Mouse (Mus musculus) embryonic facial prominence, embryonic 15.5 days (tissue): ENCODE measurements around the gene Fpgs. TPM values are rescaled to one million over a fixed set of nuclear protein-coding genes. Genes with fewer than 3 reads are reported as not detected.

Experiments
- ATAC-seq: fragments of 200-750 bp; cut with Nextera tagmentation; 2 replicates; pipeline ENCODE4 v1.8.0; 2017; ENCODE audit warnings: low read depth, moderate TSS enrichment; ENCODE audit not compliant: insufficient number of reproducible peaks, low FRiP score, low TSS enrichment
- H3K27ac ChIP-seq: fragments of 300-500 bp; sonication (generic); replicated peaks from 2 replicates; pipeline ENCODE4 v1.5.1; 2015; ENCODE audit warnings: mild to moderate bottlenecking, inconsistent platforms
- H3K27me3 ChIP-seq: fragments of 300-500 bp; sonication (generic); 2 replicates; pipeline ENCODE4 v1.6.1; 2015; ENCODE audit warnings: inconsistent platforms
- H3K36me3 ChIP-seq: fragments of 300-500 bp; sonication (generic); 2 replicates; pipeline ENCODE4 v1.6.1; 2015; ENCODE audit warnings: mild to moderate bottlenecking, inconsistent platforms
- H3K4me1 ChIP-seq: fragments of 300-500 bp; sonication (generic); 2 replicates; pipeline ENCODE4 v1.6.1; 2015; ENCODE audit warnings: inconsistent platforms
- H3K4me2 ChIP-seq: fragments of 300-500 bp; sonication (generic); replicated peaks from 2 replicates; pipeline ENCODE4 v1.6.1; 2015; ENCODE audit warnings: mild to moderate bottlenecking, inconsistent platforms
- H3K4me3 ChIP-seq: fragments of 300-500 bp; sonication (generic); replicated peaks from 2 replicates; pipeline ENCODE4 v1.5.1; 2015; ENCODE audit warnings: mild to moderate bottlenecking, inconsistent platforms
- H3K9ac ChIP-seq: fragments of 300-500 bp; sonication (generic); 2 replicates; pipeline ENCODE4 v1.6.1; 2015; ENCODE audit warnings: inconsistent platforms
- H3K9me3 ChIP-seq: fragments of 300-500 bp; sonication (generic); replicated peaks from 2 replicates; pipeline ENCODE4 v1.6.1; 2016; ENCODE audit warnings: inconsistent platforms
- WGBS: fragments of 180-500 bp; shearing (Covaris S2); methylation state at CpG from one replicate; pipeline ENCODE4 v1.1.7; 2015; 5-methylcytosine and 5-hydroxymethylcytosine counted together
- polyA plus RNA-seq: library from polyadenylated mRNA; unstranded; fragments of >200 nt; fragmentation: Nextera tagmentation; extraction: Ambion mirVana; gene quantifications from 2 replicates; pipeline ENCODE4 v1.2.1, GENCODE M21; 2015

Fpgs gene
- polyA plus RNA-seq, 1 experiment from 2014 or later: 33.2 TPM

- 77% methylated on average over 6 of the region's 6 CpGs for WGBS
- H3K36me3 ChIP-seq: peaks cover 15% of the 10 kb centered on the region; the same call in 1 of the 2 replicates
- H3K27ac ChIP-seq: no peak overlapping the region
Measured at GRCm38 (mm10) chr2:32665853-32666252, 38.1 kb downstream of the Fpgs start.

GRCm38 (mm10) chr2:32665345-32665744, 38.6 kb downstream of the Fpgs start:
- Histone ChIP-seq H3K4me2 (no peak overlapping the region), H3K9ac (no peak overlapping the region), H3K27me3 (no peaks in the 10 kb centered on the region), H3K9me3 (no peaks in the 10 kb centered on the region), H3K4me3 (no peak overlapping the region), H3K4me1 (peaks cover 14% of the 10 kb centered on the region), H3K36me3 (0 out of 2 replicates have a peak, but pooled peaks cover 13% of the 10 kb centered on the region), H3K27ac (no peak overlapping the region)
- no peak for ATAC-seq
- 61% methylated on average over 8 of the region's 8 CpGs for WGBS

More at GRCm38 (mm10) chr2:32665853-32666252, 38.1 kb downstream of the Fpgs start:
- Histone ChIP-seq H3K4me2 (no peak overlapping the region), H3K4me3 (no peak overlapping the region), H3K27me3 (no peaks in the 10 kb centered on the region), H3K4me1 (peaks cover 14% of the 10 kb centered on the region), H3K9ac (no peak overlapping the region), H3K9me3 (no peaks in the 10 kb centered on the region)
- ATAC-seq: no peak

- no peak overlapping the region for H3K4me2 ChIP-seq
- H3K4me3 ChIP-seq: no peak overlapping the region
- no peaks in the 10 kb centered on the region for H3K27me3 ChIP-seq
- no peaks in the 10 kb centered on the region for H3K9me3 ChIP-seq
- peaks cover 14% of the 10 kb centered on the region for H3K4me1 ChIP-seq
- peak overlapping the region; percentile 76 for H3K27ac ChIP-seq
- H3K9ac ChIP-seq: no peak overlapping the region
- no peak for ATAC-seq
- WGBS: 51% methylated on average over 5 of the region's 5 CpGs
- H3K36me3 ChIP-seq: 0 out of 2 replicates have a peak, but pooled peaks cover 20% of the 10 kb centered on the region
Measured at GRCm38 (mm10) chr2:32662291-32662690, 41.7 kb downstream of the Fpgs start.

- no peaks in the 10 kb centered on the region for H3K9me3 ChIP-seq
- H3K27me3 ChIP-seq: no peaks in the 10 kb centered on the region
- peaks cover 14% of the 10 kb centered on the region for H3K4me1 ChIP-seq
- no peak overlapping the region for H3K9ac ChIP-seq
- H3K4me2 ChIP-seq: no peak overlapping the region
- WGBS: 31% methylated on average over 7 of the region's 7 CpGs
- H3K27ac ChIP-seq: peak overlapping the region; percentile 76
- H3K4me3 ChIP-seq: no peak overlapping the region
- ATAC-seq: no peak
- H3K36me3 ChIP-seq: 0 out of 2 replicates have a peak, but pooled peaks cover 20% of the 10 kb centered on the region
Measured at GRCm38 (mm10) chr2:32661509-32662107, 42.3 kb downstream of the Fpgs start.

GRCm38 (mm10) chr2:32658873-32659272, 45.1 kb downstream of the Fpgs start:
- 94% methylated on average over 2 of the region's 2 CpGs for WGBS
- no peak for ATAC-seq
- H3K9me3 ChIP-seq: no peaks in the 10 kb centered on the region
- no peak overlapping the region for H3K4me2 ChIP-seq
- no peaks in the 10 kb centered on the region for H3K27me3 ChIP-seq
- H3K4me3 ChIP-seq: no peak overlapping the region
- H3K4me1 ChIP-seq: peaks cover 37% of the 10 kb centered on the region
- H3K9ac ChIP-seq: no peak overlapping the region
- no peak overlapping the region for H3K27ac ChIP-seq
- H3K36me3 ChIP-seq: 0 out of 2 replicates have a peak, but pooled peaks cover 20% of the 10 kb centered on the region

- no peaks in the 10 kb centered on the region for H3K9me3 ChIP-seq
- H3K4me1 ChIP-seq: peaks cover 29% of the 10 kb centered on the region
- 33% methylated on average over 12 of the region's 12 CpGs for WGBS
- no peak overlapping the region for H3K4me2 ChIP-seq
- H3K4me3 ChIP-seq: no peak overlapping the region
- H3K9ac ChIP-seq: no peak overlapping the region
- H3K27ac ChIP-seq: peak overlapping the region; percentile 71
- H3K27me3 ChIP-seq: no peaks in the 10 kb centered on the region
- 0 out of 2 replicates have a peak, but pooled peaks cover 13% of the 10 kb centered on the region for H3K36me3 ChIP-seq
- ATAC-seq: peak; percentile 64; the same call in 1 of the 2 replicates
Measured at GRCm38 (mm10) chr2:32655826-32656225, 48.1 kb downstream of the Fpgs start.

GRCm38 (mm10) chr2:32655394-32655744, 48.6 kb downstream of the Fpgs start:
- Histone ChIP-seq H3K36me3 (0 out of 2 replicates have a peak, but pooled peaks cover 13% of the 10 kb centered on the region), H3K27me3 (no peaks in the 10 kb centered on the region), H3K4me2 (no peak overlapping the region), H3K9me3 (no peaks in the 10 kb centered on the region), H3K9ac (no peak overlapping the region), H3K4me1 (peaks cover 29% of the 10 kb centered on the region), H3K4me3 (no peak overlapping the region), H3K27ac (peak overlapping the region; percentile 71)
- WGBS: 67% methylated on average over 3 of the region's 3 CpGs
- ATAC-seq: no peak

GRCm38 (mm10) chr2:32654743-32655393, 49.1 kb downstream of the Fpgs start:
- ATAC-seq: no peak
- H3K27ac ChIP-seq: peak overlapping the region; percentile 71

GRCm38 (mm10) chr2:32653764-32654163, 50.2 kb downstream of the Fpgs start:
- Histone ChIP-seq H3K36me3 (0 out of 2 replicates have a peak, but pooled peaks cover 13% of the 10 kb centered on the region), H3K27ac (no peak overlapping the region), H3K9me3 (no peaks in the 10 kb centered on the region), H3K27me3 (no peaks in the 10 kb centered on the region), H3K9ac (no peak overlapping the region), H3K4me3 (no peak overlapping the region), H3K4me1 (peaks cover 32% of the 10 kb centered on the region), H3K4me2 (no peak overlapping the region)
- no peak for ATAC-seq
- WGBS: 39% methylated on average over 7 of the region's 7 CpGs

More at GRCm38 (mm10) chr2:32654743-32655393, 49.1 kb downstream of the Fpgs start:
- H3K36me3 ChIP-seq: 0 out of 2 replicates have a peak, but pooled peaks cover 13% of the 10 kb centered on the region
- H3K4me1 ChIP-seq: peaks cover 29% of the 10 kb centered on the region
- WGBS: 56% methylated on average over 14 of the region's 14 CpGs
- H3K27me3 ChIP-seq: no peaks in the 10 kb centered on the region
- 0 out of 2 replicates have a peak overlapping the region, but pooled peaks have one; percentile 5 for H3K9ac ChIP-seq
- no peak overlapping the region for H3K4me3 ChIP-seq
- H3K4me2 ChIP-seq: no peak overlapping the region
- no peaks in the 10 kb centered on the region for H3K9me3 ChIP-seq

- Histone ChIP-seq H3K27ac (no peak overlapping the region), H3K4me2 (peak overlapping the region; percentile 52), H3K36me3 (no peaks in the 10 kb centered on the region), H3K27me3 (no peaks in the 10 kb centered on the region), H3K9ac (peak overlapping the region; percentile 45; the same call in 1 of the 2 replicates), H3K9me3 (no peaks in the 10 kb centered on the region), H3K4me3 (peak overlapping the region; percentile 48), H3K4me1 (peaks cover 47% of the 10 kb centered on the region)
- WGBS: 72% methylated on average over 7 of the region's 7 CpGs
- no peak for ATAC-seq
Measured at GRCm38 (mm10) chr2:32647366-32647765, 56.6 kb downstream of the Fpgs start.

GRCm38 (mm10) chr2:32646379-32647056, 57.4 kb downstream of the Fpgs start, which contains the start of gene Eng:
Gene Eng (plus strand): TSS chr2:32646595.
- no peaks in the 10 kb centered on the region for H3K27me3 ChIP-seq
- peak within 1 kb of the TSS; percentile 45 for H3K9ac ChIP-seq
- H3K36me3 ChIP-seq: no peaks in the 10 kb centered on the region
- peaks cover 48% of the 10 kb centered on the region for H3K4me1 ChIP-seq
- H3K4me2 ChIP-seq: peak within 1 kb of the TSS; percentile 52
- peak within 1 kb of the TSS; percentile 85 for H3K27ac ChIP-seq
- H3K4me3 ChIP-seq: peak within 1 kb of the TSS; percentile 48
- no peaks in the 10 kb centered on the region for H3K9me3 ChIP-seq
- WGBS: 50% methylated on average over 31 of the region's 31 CpGs
- peak; percentile 82 for ATAC-seq
